Mouse (Mus musculus) megakaryocyte-erythroid progenitor cell, adult 5-6 weeks (primary cell): ENCODE data around the gene Lyl1. TPM values are rescaled to one million over a fixed set of nuclear protein-coding genes. Genes with fewer than 3 reads are reported as not detected.

Source experiments
- ATAC-seq: replicated peaks from 2 replicates; pipeline ENCODE4 v1.8.0; 2016; ENCODE audit warnings: mild to moderate bottlenecking, inconsistent platforms; ENCODE audit not compliant: severe bottlenecking, poor library complexity, low FRiP score, low TSS enrichment
- total RNA-seq, 2 experiments: library from RNA; stranded (forward) in 1 of 2; stranded (reverse) in 1 of 2; fragments of 200-1000, 215-1000 nt in 1 of 2; fragments of >200 nt in 1 of 2; fragmentation: Nextera tagmentation in 1 of 2; gene quantifications; 2 replicates each; pipeline ENCODE4 v1.2.3; 2014 to 2017

Lyl1 gene
- total RNA-seq, 2 experiments from 2014 or later, result 9.5 to 65.2 TPM

- ATAC-seq, result no peak
Observed at GRCm38 (mm10) chr8:84699861-84700322, 1.4 kb upstream of the Lyl1 start.

GRCm38 (mm10) chr8:84700526-84700925 lies 731 bp upstream of the Lyl1 start:
- no peak for ATAC-seq

GRCm38 (mm10) chr8:84702561-84702960 lies 1.3 kb downstream of the Lyl1 start:
- no peak for ATAC-seq

GRCm38 (mm10) chr8:84702963-84703465 lies 1.8 kb downstream of the Lyl1 start:
- ATAC-seq, result no peak

- ATAC-seq, result peak; percentile 13
Observed at GRCm38 (mm10) chr8:84703466-84704249, 2.4 kb downstream of the Lyl1 start.

- ATAC-seq, result no peak
Observed at GRCm38 (mm10) chr8:84704356-84704755, 3.1 kb downstream of the Lyl1 start.

GRCm38 (mm10) chr8:84704867-84705831 lies 3.9 kb downstream of the Lyl1 start:
- ATAC-seq, result no peak

GRCm38 (mm10) chr8:84705960-84706359 lies 4.7 kb downstream of the Lyl1 start:
- no peak for ATAC-seq

- ATAC-seq, result no peak
Observed at GRCm38 (mm10) chr8:84706610-84707266, 5.5 kb downstream of the Lyl1 start.

- 0 out of 2 replicates have a peak, but pooled peaks have one; percentile 8 for ATAC-seq
Observed at GRCm38 (mm10) chr8:84707267-84707883, 6.1 kb downstream of the Lyl1 start.

GRCm38 (mm10) chr8:84708071-84708541 lies 6.8 kb downstream of the Lyl1 start:
- no peak for ATAC-seq

GRCm38 (mm10) chr8:84708774-84709475 lies 7.7 kb downstream of the Lyl1 start:
- ATAC-seq, result peak; percentile 67

GRCm38 (mm10) chr8:84709931-84710330 lies 8.7 kb downstream of the Lyl1 start:
- ATAC-seq, result no peak

GRCm38 (mm10) chr8:84711312-84711711 lies 10.1 kb downstream of the Lyl1 start:
- ATAC-seq, result no peak

GRCm38 (mm10) chr8:84711933-84712758 lies 10.9 kb downstream of the Lyl1 start:
- no peak for ATAC-seq

- no peak for ATAC-seq
Observed at GRCm38 (mm10) chr8:84712759-84713120, 11.5 kb downstream of the Lyl1 start.

- ATAC-seq, result no peak
Observed at GRCm38 (mm10) chr8:84713381-84713780, 12.1 kb downstream of the Lyl1 start.

GRCm38 (mm10) chr8:84714161-84714560 lies 12.9 kb downstream of the Lyl1 start:
- no peak for ATAC-seq
